Mouse (Mus musculus) lung, adult 10 weeks (tissue): ENCODE data around the gene Hsd17b10. TPM values are rescaled to one million over a fixed set of nuclear protein-coding genes. Genes with fewer than 3 reads are reported as not detected.

Source experiments
- polyA plus RNA-seq: library from polyadenylated mRNA; stranded (reverse); fragments of 350-450 nt; fragmentation: Illumina TruSeq; extraction: RNeasy Lipid Tissue Mini Kit (QIAGEN cat#74804); gene quantifications from one replicate; pipeline ENCODE4 v1.2.3, GENCODE M21; 2014; ENCODE audit warnings: low read depth, low replicate concordance; ENCODE audit not compliant: insufficient read depth

Gene Hsd17b10
- polyA plus RNA-seq, result 114 TPM

GRCm38 (mm10) chrX:152001737-152002710 lies at the start of gene Hsd17b10:
Hsd17b10 (plus strand) TSS chrX:152001845.

GRCm38 (mm10) chrX:152016151-152017145 lies 14.8 kb downstream of the Hsd17b10 start, which contains the start of the genes Ribc1 and Smc1a:
Ribc1 (minus strand) TSS chrX:152016295.
Smc1a (plus strand) TSS chrX:152016428.

Other genes starting within 250 kb of the Hsd17b10 start
- 10.3 TPM for gene Huwe1, start 201.0 kb upstream of the Hsd17b10 start, polyA plus RNA-seq
- 1.9 TPM for gene Ribc1, start 14.4 kb downstream of the Hsd17b10 start, polyA plus RNA-seq
- gene Smc1a, start 14.6 kb downstream of the Hsd17b10 start, polyA plus RNA-seq, result 27.2 TPM
- gene Iqsec2, start 142.4 kb downstream of the Hsd17b10 start, polyA plus RNA-seq, result 11.8 TPM
- 17.3 TPM for gene Kdm5c, start 231.2 kb downstream of the Hsd17b10 start, polyA plus RNA-seq